In genomic region chr11:101001875-101002552, GRCm38 (mm10) we compare ENCODE assay signal across 6 mouse cellular contexts. TPM values are rescaled to one million over a fixed set of nuclear protein-coding genes. Genes with fewer than 3 reads are reported as not detected.
DNase-seq lines count a peak whose midpoint lies in the region; ATAC-seq and TF ChIP-seq lines count a peak whose summit lies in the region.
"Not testable (repeated sequence)": the region's sequence is repeated elsewhere in the genome, so short reads cannot be mapped to it uniquely, and the experiment has no call there.

No protein-coding gene starts in this region.

- peak; percentile 52 for DNase-seq in 3T3-L1 (ENCODE audit: low read depth, low spot score)
- peak; percentile 27 for DNase-seq in CD4-positive helper T cell, adult 2 months (ENCODE audit: low read depth, low spot score)
- DNase-seq in NIH3T3 (ENCODE audit: low read depth), result peak; percentile 28
- peak; percentile 15 for DNase-seq in lung, postnatal 0 days (ENCODE audit: low spot score)

- H3K27ac ChIP-seq in embryonic fibroblast, embryonic 13.5 days (ENCODE audit: insufficient read depth, low read length), result peak overlapping the region; percentile 86
- H3K27ac ChIP-seq in lung, postnatal 0 days (ENCODE audit: low read length), result not testable (repeated sequence)

- H3K27me3 ChIP-seq in lung, postnatal 0 days (replicated peaks; ENCODE audit: insufficient read depth, low read length), result not testable (repeated sequence)

- not testable (repeated sequence) for H3K9ac ChIP-seq in lung, postnatal 0 days (replicated peaks; ENCODE audit: low read depth)

- WGBS in lung, postnatal 0 days, result 51% methylated on average over 4 of the region's 6 CpGs

- not testable (repeated sequence) for TF ChIP-seq POLR2A in embryonic fibroblast, embryonic 13.5 days (IDR thresholded peaks at IDR 0.05; ENCODE audit: low read depth, low read length)

- not testable (repeated sequence) for TF ChIP-seq CTCF in embryonic fibroblast, embryonic 13.5 days (IDR thresholded peaks at IDR 0.05; ENCODE audit: borderline replicate concordance, insufficient read depth, low read length); lung, postnatal 0 days (IDR thresholded peaks at IDR 0.05)

- not testable (repeated sequence) for H3K4me1 ChIP-seq in embryonic fibroblast, embryonic 13.5 days (ENCODE audit: control insufficient read depth, insufficient read depth, low read length); lung, postnatal 0 days (ENCODE audit: insufficient read depth, low read depth, low read length)

- H3K9me3 ChIP-seq in lung, postnatal 0 days (ENCODE audit: low read length), result not testable (repeated sequence)

- H3K4me3 ChIP-seq in embryonic fibroblast, embryonic 13.5 days (ENCODE audit: insufficient read depth, low read length); lung, postnatal 0 days (ENCODE audit: low read depth, low read length): not testable (repeated sequence)

- ATAC-seq in lung, postnatal 0 days, result not testable (repeated sequence)
- peak; percentile 66 for ATAC-seq in megakaryocyte progenitor cell, adult 5-6 weeks (replicated peaks; ENCODE audit: poor library complexity)

- not testable (repeated sequence) for TF ChIP-seq EP300 in lung, postnatal 0 days (IDR thresholded peaks at IDR 0.05)

- H3K36me3 ChIP-seq in lung, postnatal 0 days (ENCODE audit: insufficient read depth, low read length), result not testable (repeated sequence)

- not testable (repeated sequence) for H3K4me2 ChIP-seq in lung, postnatal 0 days (replicated peaks; ENCODE audit: low read depth, low read length)

RNA-seq across cellular contexts. Expression of gene Atp6v0a1, which starts 7.2 kb away (rescaled TPM):
- 43.7 and 50.7 TPM in 2 replicates for polyA plus RNA-seq in embryonic fibroblast, embryonic 13.5 days (2011; ENCODE audit: insufficient read length, low read depth, missing spikeins)
- 51.3 and 57.2 TPM in 2 replicates for polyA plus RNA-seq in lung, postnatal 0 days (2015; fragmentation: Nextera tagmentation; extraction: Ambion mirVana)
- total RNA-seq in megakaryocyte progenitor cell, adult 5-6 weeks (2015), result 21.4 and 35.3 TPM in 2 replicates
- 38.1 and 50.1 TPM in 2 replicates for total RNA-seq in megakaryocyte progenitor cell, adult 5-6 weeks (2017)

RNA-seq across cellular contexts. Expression of gene Cavin1, which starts 31.3 kb away (rescaled TPM):
- 387 and 486 TPM in 2 replicates for polyA plus RNA-seq in embryonic fibroblast, embryonic 13.5 days (2011; ENCODE audit: insufficient read length, low read depth, missing spikeins)
- polyA plus RNA-seq in lung, postnatal 0 days (2015; fragmentation: Nextera tagmentation; extraction: Ambion mirVana), result 692 and 736 TPM in 2 replicates
- total RNA-seq in megakaryocyte progenitor cell, adult 5-6 weeks (2015), result 0.51 and 1.7 TPM in 2 replicates
- 1.4 and 2.5 TPM in 2 replicates for total RNA-seq in megakaryocyte progenitor cell, adult 5-6 weeks (2017)
